Mouse (Mus musculus): ENCODE measurements around the gene Fgf3.
"Not testable (repeated sequence)": the region's sequence is repeated elsewhere in the genome, so short reads cannot be mapped to it uniquely, and the experiment has no call there.

Gene Fgf3

GRCm38 (mm10) chr7:144861056-144861768 is 23.3 kb downstream of the Fgf3 start:
- DNase-seq: peak in 1 of 2 experiments; percentile 1

- no peak for DNase-seq
Measured at GRCm38 (mm10) chr7:144861769-144862070, 23.8 kb downstream of the Fgf3 start.

- DNase-seq: no peak
Measured at GRCm38 (mm10) chr7:144862126-144862525, 24.2 kb downstream of the Fgf3 start.

- DNase-seq: no peak
Measured at GRCm38 (mm10) chr7:144862712-144863111, 24.8 kb downstream of the Fgf3 start.

GRCm38 (mm10) chr7:144863196-144863595 is 25.3 kb downstream of the Fgf3 start:
- no peak for DNase-seq

GRCm38 (mm10) chr7:144864160-144864670 is 26.3 kb downstream of the Fgf3 start:
- no peak for DNase-seq

GRCm38 (mm10) chr7:144867161-144867560 is 29.3 kb downstream of the Fgf3 start:
- DNase-seq: no peak

- DNase-seq: no peak
Measured at GRCm38 (mm10) chr7:144867602-144868001, 29.7 kb downstream of the Fgf3 start.

GRCm38 (mm10) chr7:144872420-144872819 is 34.5 kb downstream of the Fgf3 start:
- DNase-seq: no peak

- no peak for DNase-seq
Measured at GRCm38 (mm10) chr7:144873160-144873559, 35.3 kb downstream of the Fgf3 start.

- DNase-seq: no peak
Measured at GRCm38 (mm10) chr7:144874226-144874625, 36.3 kb downstream of the Fgf3 start.

GRCm38 (mm10) chr7:144878401-144878800 is 40.5 kb downstream of the Fgf3 start:
- DNase-seq: no peak

GRCm38 (mm10) chr7:144883106-144883505 is 45.2 kb downstream of the Fgf3 start:
- no peak for DNase-seq

GRCm38 (mm10) chr7:144887672-144888071 is 49.8 kb downstream of the Fgf3 start:
- DNase-seq: no peak

GRCm38 (mm10) chr7:144888564-144889299 is 50.8 kb downstream of the Fgf3 start:
- peak in 1 of 2 experiments; percentile 23 for DNase-seq

GRCm38 (mm10) chr7:144890661-144891060 is 52.8 kb downstream of the Fgf3 start:
- not testable (repeated sequence) for DNase-seq

GRCm38 (mm10) chr7:144891863-144892262 is 54.0 kb downstream of the Fgf3 start:
- no peak for DNase-seq

GRCm38 (mm10) chr7:144892322-144892721 is 54.4 kb downstream of the Fgf3 start:
- no peak for DNase-seq
